ENCODE assay signal across 13 mouse cellular contexts in genomic region chr3:152929256-152929787, GRCm38 (mm10). TPM values are rescaled to one million over a fixed set of nuclear protein-coding genes. Genes with fewer than 3 reads are reported as not detected.
DNase-seq lines count a peak whose midpoint lies in the region; ATAC-seq and TF ChIP-seq lines count a peak whose summit lies in the region.
"Had no signal": no experiment of that assay in that cellular context is flagged by ENCODE, and none has a peak within 500 bp of the region (broad histone marks: within the 10 kb centered on the region; RNA-seq: fewer than 3 reads in every experiment).

No protein-coding gene starts in this region.

- peaks cover 20% of the 10 kb centered on the region for H3K4me1 ChIP-seq in midbrain, embryonic 15.5 days
- H3K4me1 ChIP-seq in midbrain, embryonic 10.5 days = peaks cover 9% of the 10 kb centered on the region; the same call in 1 of the 2 replicates
- peaks cover 3% of the 10 kb centered on the region for H3K4me1 ChIP-seq in ES-Bruce4 (ENCODE audit: control insufficient read depth, insufficient read depth, low read length)
- H3K4me1 ChIP-seq in liver, embryonic 16.5 days (ENCODE audit: control insufficient read depth, low read depth, low read length) = peaks cover 2% of the 10 kb centered on the region; the same call in 1 of the 2 replicates

- TF ChIP-seq POLR2A in ES-Bruce4 (IDR thresholded peaks at IDR 0.05; ENCODE audit: insufficient read depth, low read length) = no peak

- 71% methylated on average over 10 of the region's 10 CpGs for WGBS in midbrain, embryonic 15.5 days
- 75% methylated on average over 10 of the region's 10 CpGs for WGBS in midbrain, embryonic 10.5 days
- WGBS in liver, embryonic 16.5 days (ENCODE audit: insufficient replicate concordance) = 53% methylated on average over 10 of the region's 10 CpGs

- no peaks in the 10 kb centered on the region for H3K36me3 ChIP-seq in midbrain, embryonic 15.5 days (replicated peaks)
- H3K36me3 ChIP-seq in midbrain, embryonic 10.5 days = no peaks in the 10 kb centered on the region
- no peaks in the 10 kb centered on the region for H3K36me3 ChIP-seq in ES-Bruce4 (ENCODE audit: control insufficient read depth, insufficient read depth, low read length, poor library complexity, severe bottlenecking)
- no peaks in the 10 kb centered on the region for H3K36me3 ChIP-seq in liver, embryonic 16.5 days (ENCODE audit: control insufficient read depth, insufficient read depth)
- H3K36me3 ChIP-seq: forebrain, embryonic 15.5 days; heart, embryonic 15.5 days; limb, embryonic 13.5 days had no signal

- no peaks in the 10 kb centered on the region for H3K27me3 ChIP-seq in midbrain, embryonic 15.5 days (replicated peaks)
- H3K27me3 ChIP-seq in midbrain, embryonic 10.5 days (ENCODE audit: low read depth, poor library complexity, severe bottlenecking) = no peaks in the 10 kb centered on the region
- no peaks in the 10 kb centered on the region for H3K27me3 ChIP-seq in ES-Bruce4 (ENCODE audit: control insufficient read depth, insufficient read depth, low read length, poor library complexity, severe bottlenecking)
- H3K27me3 ChIP-seq in liver, embryonic 16.5 days (ENCODE audit: control insufficient read depth, insufficient read depth, low read depth, low read length) = no peaks in the 10 kb centered on the region
- H3K27me3 ChIP-seq: forebrain, embryonic 15.5 days; heart, embryonic 15.5 days; limb, embryonic 13.5 days had no signal

- no peak overlapping the region for H3K4me2 ChIP-seq in midbrain, embryonic 15.5 days
- 0 out of 2 replicates have a peak overlapping the region, but pooled peaks have one; percentile 8 for H3K4me2 ChIP-seq in liver, embryonic 16.5 days (ENCODE audit: low read depth, low read length)
- H3K4me2 ChIP-seq: forebrain, embryonic 15.5 days; limb, embryonic 13.5 days had no signal

- intact Hi-C loops in left cerebral cortex, postnatal 36 days (cut with DNase I) = no loop called here

- H3K27ac ChIP-seq in midbrain, embryonic 15.5 days = 0 out of 2 replicates have a peak overlapping the region, but pooled peaks have one; percentile 16
- H3K27ac ChIP-seq in midbrain, embryonic 10.5 days (replicated peaks) = no peak overlapping the region
- peak overlapping the region; percentile 81 for H3K27ac ChIP-seq in ES-Bruce4 (ENCODE audit: insufficient read depth, low read length)
- H3K27ac ChIP-seq in liver, embryonic 16.5 days (ENCODE audit: low read length) = no peak overlapping the region
- H3K27ac ChIP-seq: heart, embryonic 15.5 days; hindbrain, postnatal 0 days; limb, embryonic 13.5 days had no signal

- H3K9me3 ChIP-seq in midbrain, embryonic 15.5 days = no peaks in the 10 kb centered on the region
- H3K9me3 ChIP-seq in midbrain, embryonic 10.5 days (replicated peaks) = no peaks in the 10 kb centered on the region
- H3K9me3 ChIP-seq in ES-Bruce4 (replicated peaks; ENCODE audit: control insufficient read depth, insufficient read depth, low read length, poor library complexity, severe bottlenecking) = no peaks in the 10 kb centered on the region
- no peaks in the 10 kb centered on the region for H3K9me3 ChIP-seq in liver, embryonic 16.5 days (replicated peaks; ENCODE audit: control insufficient read depth, low read length)
- H3K9me3 ChIP-seq: forebrain, embryonic 15.5 days; heart, embryonic 15.5 days; limb, embryonic 13.5 days had no signal

- H3K9ac ChIP-seq in midbrain, embryonic 15.5 days = no peak overlapping the region
- 0 out of 2 replicates have a peak overlapping the region, but pooled peaks have one; percentile 22 for H3K9ac ChIP-seq in ES-Bruce4 (ENCODE audit: low read depth, poor library complexity, severe bottlenecking)
- H3K9ac ChIP-seq in liver, embryonic 16.5 days (ENCODE audit: low read depth, low read length) = no peak overlapping the region
- H3K9ac ChIP-seq: forebrain, embryonic 15.5 days; heart, embryonic 15.5 days; limb, embryonic 13.5 days had no signal

- DNase-seq in midbrain, embryonic 10.5 days (ENCODE audit: low spot score) = no peak
- peak; percentile 59 for DNase-seq in ZHBTc4 (ENCODE audit: low read depth, low spot score)
- no peak for DNase-seq in left cerebral cortex, postnatal 36 days (ENCODE audit: low spot score in 2 of 2)
- no peak for DNase-seq in embryo, embryonic 10 days (ENCODE audit: low spot score)
- DNase-seq: adrenal gland, adult 8-10 months; gastrocnemius, postnatal 25 days had no signal

- peak; percentile 66; the same call in 1 of the 2 replicates for TF ChIP-seq EP300 in ES-Bruce4 (IDR thresholded peaks at IDR 0.05; ENCODE audit: insufficient read depth, low read depth, low read length)

- peak; percentile 29; the same call in 1 of the 2 replicates for ATAC-seq in midbrain, embryonic 15.5 days (replicated peaks)
- no peak for ATAC-seq in liver, embryonic 16.5 days (ENCODE audit: low read depth)
- ATAC-seq: forebrain, embryonic 15.5 days; hindbrain, postnatal 0 days had no signal

- no peak overlapping the region for H3K4me3 ChIP-seq in midbrain, embryonic 15.5 days
- no peak overlapping the region for H3K4me3 ChIP-seq in midbrain, embryonic 10.5 days
- peak overlapping the region; percentile 52 for H3K4me3 ChIP-seq in ES-Bruce4 (ENCODE audit: low read depth, low read length)
- H3K4me3 ChIP-seq in liver, embryonic 16.5 days (ENCODE audit: low read depth, low read length) = no peak overlapping the region
- H3K4me3 ChIP-seq: forebrain, embryonic 15.5 days; heart, embryonic 15.5 days; limb, embryonic 13.5 days had no signal

- TF ChIP-seq CTCF in ES-Bruce4 (IDR thresholded peaks at IDR 0.05; ENCODE audit: low read depth, low read length) = no peak

RNA-seq across cellular contexts. Expression of gene St6galnac5, which starts 52.7 kb away (rescaled TPM):
- polyA plus RNA-seq in midbrain, embryonic 15.5 days (2015; fragmentation: Nextera tagmentation; extraction: Ambion mirVana) = 26.7 and 27.8 TPM in 2 replicates
- 1.5 and 1.8 TPM in 2 replicates for polyA plus RNA-seq in midbrain, embryonic 10.5 days (2016; fragmentation: Nextera tagmentation; extraction: Ambion mirVana)
- polyA plus RNA-seq in ES-Bruce4 (2011; ENCODE audit: insufficient read depth, insufficient read length, low read depth, missing spikeins) = 0.20 TPM in 1 of 2 replicates, not detected in the other
- 0.05 TPM in 1 of 2 replicates, not detected in the other for polyA plus RNA-seq in liver, embryonic 16.5 days (2015; fragmentation: Nextera tagmentation; extraction: Ambion mirVana)
- 10 to 100 TPM; 28.9 to 37.4 TPM for total RNA-seq in left cerebral cortex, postnatal 36 days (2021)

Comparison
In these comparisons a context has a peak if more than half of its experiments do, and no peak if none do; other contexts are left out.
1. H3K27ac ChIP-seq: peak in midbrain, embryonic 15.5 days (single experiment) and ES-Bruce4 (single experiment); none in midbrain, embryonic 10.5 days (single experiment) and liver, embryonic 16.5 days (single experiment).